Mouse (Mus musculus) adrenal gland, postnatal 10 days (tissue): ENCODE data around the gene Nup133. TPM values are rescaled to one million over a fixed set of nuclear protein-coding genes. Genes with fewer than 3 reads are reported as not detected.
"Not testable (repeated sequence)": the region's sequence is repeated elsewhere in the genome, so short reads cannot be mapped to it uniquely, and the experiment has no call there.

Source experiments
- DNase-seq: peaks from one replicate; pipeline ENCODE4 v3.0.0; 2021; ENCODE audit warnings: mixed read lengths
- long read RNA-seq, 2 experiments: library from polyadenylated mRNA; stranded (forward); transcript quantifications; one replicate each; pipeline ENCODE4 v2.0.0; 2021
- total RNA-seq, 2 experiments: library from RNA; stranded (reverse); gene quantifications; 2 replicates each; pipeline ENCODE4 v1.2.3; 2021

The Nup133 gene
- total RNA-seq: 10 to 100 TPM; 19.7 to 24.6 TPM
- long read RNA-seq, experiment 1, full-length matches to known transcripts: 21 of 33 reads
- long read RNA-seq, experiment 1, partial matches to known transcripts: 9 of 33 reads
- long read RNA-seq, experiment 1, other reads (novel, unspliced or antisense): 3 of 33 reads
- long read RNA-seq, experiment 2, full-length matches to known transcripts: 14 of 20 reads
- long read RNA-seq, experiment 2, partial matches to known transcripts: 2 of 20 reads
- long read RNA-seq, experiment 2, other reads (novel, unspliced or antisense): 4 of 20 reads

DNA sequence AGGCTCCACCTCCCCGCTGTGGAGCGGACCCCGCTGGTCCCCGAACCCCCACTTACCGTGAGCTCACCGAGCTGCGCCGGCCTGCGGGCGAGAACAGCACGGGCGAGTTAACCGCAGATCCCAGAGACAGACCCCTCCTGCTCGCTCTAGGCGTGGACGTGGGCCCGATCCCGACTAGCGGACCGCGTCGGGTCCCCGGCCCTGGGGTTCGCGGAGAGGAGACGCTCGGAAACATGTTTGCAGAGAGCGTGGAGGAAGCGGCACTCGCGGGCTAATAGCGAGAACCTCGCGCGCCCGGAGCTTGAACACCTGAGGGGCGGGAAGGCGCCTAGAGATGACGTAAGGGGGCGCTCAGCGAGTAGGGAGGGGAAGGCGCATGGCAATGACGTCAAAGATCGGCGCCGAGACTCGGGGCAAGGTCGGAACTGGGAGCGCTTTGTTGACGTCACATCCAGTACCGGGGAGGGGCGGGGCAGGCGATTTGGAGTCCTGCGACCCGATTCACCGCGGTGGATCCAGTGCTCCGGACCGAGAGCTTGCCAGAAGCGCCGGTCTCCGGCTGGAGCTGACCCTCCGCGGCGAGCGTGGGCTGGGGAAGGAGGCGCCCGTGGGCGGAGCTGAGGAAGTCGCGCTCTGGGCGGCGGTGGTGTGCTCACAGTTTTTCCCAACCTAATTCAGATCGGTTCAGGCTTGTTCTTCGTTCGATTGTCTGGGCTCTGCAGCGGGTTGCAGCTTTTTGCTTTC is at the start of gene Nup133:
Nup133 (minus strand) TSS at position 324 of the 744 bp plus-strand sequence.
- peak; percentile 100 for DNase-seq

DNA sequence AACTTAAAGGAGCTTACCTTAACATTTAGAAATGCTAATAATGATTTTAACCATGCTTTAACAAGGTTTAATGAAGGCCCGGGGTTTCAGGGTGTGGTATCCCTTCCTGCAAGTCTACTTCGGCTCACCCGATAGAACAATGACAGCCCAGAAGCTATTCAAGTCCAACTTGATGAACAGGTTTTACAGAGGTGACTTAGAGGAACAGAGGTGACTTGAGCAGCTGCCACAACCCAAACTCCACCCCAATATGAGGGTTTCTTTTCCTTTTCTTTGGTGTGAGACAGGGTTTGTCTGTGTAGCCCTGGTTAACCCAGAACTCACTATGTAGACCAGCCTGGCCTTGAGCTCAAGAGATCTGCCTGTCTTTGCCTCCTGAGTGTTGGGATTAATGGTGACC is 44.9 kb upstream of the Nup133 start:
- DNase-seq: no peak

DNA sequence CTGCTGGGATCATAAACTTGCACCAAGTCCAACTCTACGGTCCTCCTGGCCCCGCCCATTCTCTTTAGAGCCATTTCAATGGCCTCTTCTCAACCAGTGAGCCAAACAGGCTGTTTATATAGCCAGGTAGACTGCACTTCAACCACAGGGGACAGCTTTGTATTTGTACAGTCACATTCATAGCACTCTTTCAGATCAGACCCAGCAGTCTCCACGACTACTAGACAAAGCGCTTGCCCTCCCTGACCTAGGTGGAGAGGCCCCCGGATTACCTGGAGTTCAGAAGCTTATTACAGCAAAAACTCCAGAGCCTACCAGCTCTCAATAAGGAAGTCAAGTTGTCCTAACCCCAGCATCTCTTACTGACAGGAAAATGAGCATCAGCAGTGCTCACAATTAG is 44.5 kb upstream of the Nup133 start:
- no peak for DNase-seq

DNA sequence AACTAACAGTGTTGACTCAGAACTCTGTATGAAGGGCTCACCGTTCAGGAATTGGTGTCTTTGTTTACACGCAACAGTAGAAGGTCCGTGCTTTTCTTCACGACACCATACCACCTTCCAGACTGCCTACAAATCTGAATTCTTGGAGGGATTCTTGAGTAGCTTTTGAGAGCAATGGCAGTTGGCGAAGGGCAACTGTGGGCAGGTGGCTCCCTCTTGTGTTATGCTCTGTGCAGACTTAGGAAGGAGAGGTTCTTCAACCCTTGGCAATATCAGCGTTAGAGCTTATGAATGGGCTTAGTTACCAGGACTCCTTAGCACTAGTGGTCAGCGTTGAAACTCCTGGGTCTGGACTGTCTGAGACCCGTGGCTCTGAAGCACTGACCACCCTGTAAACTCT is 43.5 kb upstream of the Nup133 start:
- DNase-seq: no peak

DNA sequence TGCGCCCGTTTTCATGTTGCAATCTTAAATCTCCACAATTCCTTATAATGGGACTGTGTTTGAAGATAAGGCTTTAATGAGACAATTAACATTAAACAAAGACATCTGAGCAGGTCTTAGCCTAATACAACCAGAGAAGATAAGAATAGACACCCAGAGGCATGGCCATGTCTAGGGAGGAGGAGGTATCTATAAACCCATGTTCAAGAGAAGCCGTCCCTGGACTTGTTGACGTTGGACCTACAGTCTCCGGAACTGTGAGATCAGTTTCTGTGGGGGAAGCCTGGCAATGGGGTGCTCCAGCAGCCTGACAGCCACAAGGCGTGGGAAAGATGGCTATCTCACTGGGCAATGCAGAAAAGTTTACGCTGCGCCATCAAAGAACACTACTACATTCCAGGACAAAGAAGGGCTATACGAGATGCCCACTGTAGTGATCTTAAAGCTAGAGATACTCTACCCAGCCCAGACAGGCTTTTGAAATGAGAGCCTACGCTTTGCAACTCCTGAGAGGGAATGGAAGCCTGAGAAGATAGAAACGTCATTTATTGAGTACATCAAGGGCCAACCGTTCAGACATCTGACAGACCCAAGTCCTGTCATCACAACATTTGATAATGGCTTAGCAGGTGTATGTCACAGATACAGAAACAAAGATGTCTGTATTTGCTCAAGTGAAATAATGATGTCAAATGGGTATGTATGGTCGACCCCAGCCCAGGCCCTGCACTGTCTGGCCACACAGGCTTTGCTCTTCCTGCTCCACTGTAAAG is 41.4 kb upstream of the Nup133 start:
- DNase-seq: no peak

DNA sequence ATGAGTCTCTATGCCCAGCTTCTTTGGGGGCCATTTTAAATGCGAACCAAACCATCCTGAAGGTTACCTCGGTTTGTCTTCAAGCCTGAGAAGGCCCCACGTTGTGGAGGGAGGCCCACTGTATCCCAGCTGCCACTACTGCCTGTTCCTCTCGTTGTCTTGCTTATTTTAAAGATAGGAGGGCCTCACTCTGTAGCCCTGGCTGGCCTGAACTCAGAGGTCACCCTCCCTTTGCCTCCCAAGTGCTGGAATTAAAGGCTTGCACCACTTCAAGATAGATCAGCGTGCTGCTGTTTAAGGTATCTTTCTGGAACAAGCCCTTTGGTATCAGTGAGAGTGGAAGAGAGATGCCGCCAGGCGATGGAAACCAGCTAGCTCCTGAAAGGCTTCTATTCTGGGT is 40.1 kb upstream of the Nup133 start:
- no peak for DNase-seq

DNA sequence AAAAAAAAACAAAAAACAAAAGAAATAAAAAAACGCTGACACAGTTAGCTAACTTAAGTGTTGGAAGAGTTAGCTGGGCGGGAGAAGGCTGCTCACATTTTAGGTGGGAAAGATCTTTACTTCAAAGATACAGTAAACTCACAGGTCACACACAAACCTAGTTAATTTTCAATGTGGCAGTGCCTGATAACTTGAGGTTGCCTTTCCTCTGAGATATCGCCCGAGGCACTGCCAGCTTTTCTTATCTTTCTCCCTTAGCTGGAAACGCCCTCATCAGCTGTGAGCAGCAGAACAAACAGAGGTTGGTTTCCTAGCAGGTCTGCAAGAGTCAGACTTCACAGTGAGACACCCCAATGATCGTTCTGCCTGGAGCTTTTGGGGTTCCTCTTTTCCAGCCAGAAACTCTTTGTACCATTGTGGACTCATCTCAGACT is 39.6 kb upstream of the Nup133 start:
- no peak for DNase-seq

DNA sequence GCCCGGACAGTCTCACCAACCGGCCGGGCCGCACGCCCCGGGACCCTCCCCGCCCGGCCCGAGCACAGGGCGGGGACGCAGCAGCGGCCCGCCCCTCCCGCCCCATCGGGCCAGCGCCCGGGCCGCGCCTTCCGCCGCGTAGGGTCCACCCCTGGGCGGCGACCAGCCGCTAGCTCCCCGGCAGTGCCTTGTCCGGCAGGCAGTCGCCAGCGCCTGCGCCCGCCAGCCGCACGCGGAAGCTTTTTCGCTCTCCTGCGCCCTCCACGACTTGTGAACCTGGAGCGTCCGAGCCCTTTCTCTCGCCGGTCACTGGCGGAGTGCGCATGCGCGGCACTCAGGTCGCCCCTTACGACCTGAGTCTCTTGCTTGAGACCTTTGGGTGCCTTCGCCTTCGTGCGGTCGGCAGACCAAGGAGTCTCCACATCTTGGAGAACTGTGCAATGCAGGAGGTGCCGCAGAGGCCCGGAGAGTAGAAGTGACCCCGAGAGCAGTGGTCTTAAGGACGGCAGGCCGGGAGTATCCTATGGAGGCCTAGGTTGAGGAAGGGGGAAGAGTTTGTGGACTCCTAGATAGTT is 33.8 kb upstream of the Nup133 start, which contains the start of gene Abcb10:
Abcb10 (minus strand) TSS at position 297 of the 575 bp plus-strand sequence.
- peak; percentile 95 for DNase-seq

DNA sequence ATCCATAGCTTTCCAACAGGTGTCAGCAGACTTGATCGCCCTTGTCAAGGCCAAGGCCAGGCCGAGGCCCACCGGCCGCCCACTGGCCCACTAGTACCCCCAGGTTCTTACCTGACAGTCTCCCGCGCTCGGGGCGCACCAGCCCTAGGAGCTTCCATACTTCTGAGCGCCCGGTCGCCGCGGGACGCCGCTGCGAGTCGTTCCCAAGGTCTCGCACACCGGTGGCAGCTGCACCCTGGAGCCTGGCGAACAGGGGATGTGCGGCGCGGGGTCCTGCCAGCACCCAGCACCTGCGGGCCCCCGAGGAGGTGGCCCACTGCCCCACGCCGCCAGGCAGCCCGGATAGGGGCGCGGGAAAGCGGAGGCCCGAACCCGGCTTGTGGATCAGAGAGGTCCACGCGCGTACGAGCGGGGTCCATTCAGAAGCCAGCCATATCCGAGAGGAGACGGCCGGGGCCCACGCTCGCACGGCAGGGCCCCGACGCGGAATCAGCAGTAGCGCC is 33.3 kb upstream of the Nup133 start:
- peak; percentile 35 for DNase-seq

DNA sequence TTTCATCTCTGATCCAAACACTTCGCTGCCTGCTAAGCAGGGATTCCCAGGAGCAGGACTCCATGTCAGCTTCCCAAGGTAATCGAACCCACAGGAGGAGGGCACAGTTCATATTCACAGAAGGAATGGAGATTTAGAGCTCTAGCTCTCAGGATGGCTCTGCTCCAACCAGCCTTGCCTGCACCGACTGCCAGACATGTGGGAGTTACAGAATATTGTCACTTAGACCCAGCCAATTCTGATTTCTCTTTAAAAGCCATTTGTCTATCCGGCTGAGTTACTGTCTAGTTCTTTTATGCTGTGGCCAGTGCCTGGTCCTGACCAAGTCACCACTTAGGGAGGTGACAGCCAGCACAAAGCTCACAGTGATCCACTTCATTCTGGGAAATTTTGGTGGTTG is 32.6 kb upstream of the Nup133 start:
- peak; percentile 22 for DNase-seq

DNA sequence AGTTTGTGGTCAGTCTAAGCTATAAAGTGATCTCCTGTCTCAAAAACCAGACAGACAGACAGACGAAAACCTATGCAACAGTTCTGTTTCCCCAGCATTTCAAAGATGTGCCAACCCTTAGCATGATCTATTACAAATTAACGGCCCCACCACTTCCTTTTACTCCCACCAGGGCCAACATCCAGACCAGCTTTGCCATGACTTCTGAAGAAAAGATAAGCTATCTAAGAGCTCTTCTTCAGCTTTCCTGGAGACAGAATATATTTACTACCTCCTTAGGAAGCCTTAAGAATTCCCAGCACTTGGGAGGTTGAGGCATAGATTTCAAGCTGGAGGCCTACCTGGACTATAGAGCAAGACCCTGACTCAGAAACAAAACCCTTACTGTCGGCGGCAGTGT is 31.2 kb upstream of the Nup133 start:
- no peak for DNase-seq

DNA sequence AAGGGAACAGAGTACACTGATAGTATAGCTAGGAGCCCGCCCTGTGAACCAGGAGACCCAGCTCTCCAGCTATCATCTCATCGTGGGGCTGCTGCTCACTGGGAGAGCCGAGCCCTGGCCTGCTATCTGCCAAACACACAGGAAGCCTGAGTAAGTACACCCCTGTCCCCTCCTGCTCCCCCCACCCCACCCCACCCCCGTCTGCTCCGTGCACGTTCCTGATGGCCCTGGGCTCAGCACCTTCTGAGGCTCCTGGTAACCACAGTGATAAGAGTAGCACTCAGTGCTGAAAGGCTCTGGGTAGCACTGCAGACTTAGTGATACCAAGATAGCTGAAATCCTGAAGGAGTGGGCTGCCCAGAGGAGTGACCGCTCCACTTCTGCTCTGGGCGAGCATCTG is 29.9 kb upstream of the Nup133 start:
- no peak for DNase-seq

DNA sequence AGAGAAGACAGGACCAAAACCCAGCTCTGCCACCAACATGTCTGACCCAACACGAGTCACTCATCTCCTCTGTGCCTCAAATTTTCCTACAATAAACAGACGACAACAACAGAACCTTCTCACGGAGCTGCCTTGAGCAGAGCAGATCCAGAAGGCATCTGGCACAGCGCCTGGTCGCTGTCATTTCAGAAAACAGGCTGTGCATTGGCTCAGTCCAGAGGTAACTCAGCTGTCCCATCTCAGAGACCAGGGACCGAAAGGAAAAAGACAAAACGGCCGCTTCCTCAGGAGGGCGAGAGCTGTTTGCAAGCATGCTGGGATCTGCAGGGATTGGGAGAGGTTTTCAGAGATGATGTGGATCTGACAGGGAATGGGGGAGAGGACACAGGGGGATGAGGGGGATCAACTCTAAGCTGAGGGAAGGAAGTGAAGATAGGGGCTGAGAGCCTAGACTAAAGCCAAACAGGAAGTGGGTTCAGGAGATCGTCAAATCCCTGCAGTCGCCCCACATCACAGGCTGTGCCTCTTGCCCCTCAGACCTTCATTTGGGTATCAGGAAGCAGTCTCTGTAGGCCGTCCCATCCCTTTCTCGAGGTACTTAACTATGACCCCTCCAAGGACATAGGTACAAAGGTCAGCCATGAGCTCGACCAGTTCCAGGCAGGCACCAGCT is 29.2 kb upstream of the Nup133 start:
- peak; percentile 56 for DNase-seq

DNA sequence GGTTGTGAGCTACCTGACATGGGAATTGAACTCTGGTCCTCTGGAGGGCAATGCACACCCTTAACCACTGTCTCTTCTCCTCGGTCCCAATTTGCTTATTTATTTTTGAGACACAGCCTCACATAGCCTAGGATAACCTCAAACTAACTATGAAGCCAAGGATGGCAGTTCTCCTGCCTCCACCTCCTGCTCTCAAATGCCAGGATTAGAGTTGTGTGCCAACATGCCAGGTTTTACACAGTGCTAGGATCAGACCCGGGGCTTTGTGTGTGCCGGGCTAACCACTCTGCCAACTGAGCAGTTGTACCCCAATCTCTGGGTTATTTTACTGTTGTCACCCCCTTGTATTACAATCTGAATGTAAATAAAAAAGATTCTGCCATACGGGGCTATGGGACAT is 28.4 kb upstream of the Nup133 start:
- no peak for DNase-seq

DNA sequence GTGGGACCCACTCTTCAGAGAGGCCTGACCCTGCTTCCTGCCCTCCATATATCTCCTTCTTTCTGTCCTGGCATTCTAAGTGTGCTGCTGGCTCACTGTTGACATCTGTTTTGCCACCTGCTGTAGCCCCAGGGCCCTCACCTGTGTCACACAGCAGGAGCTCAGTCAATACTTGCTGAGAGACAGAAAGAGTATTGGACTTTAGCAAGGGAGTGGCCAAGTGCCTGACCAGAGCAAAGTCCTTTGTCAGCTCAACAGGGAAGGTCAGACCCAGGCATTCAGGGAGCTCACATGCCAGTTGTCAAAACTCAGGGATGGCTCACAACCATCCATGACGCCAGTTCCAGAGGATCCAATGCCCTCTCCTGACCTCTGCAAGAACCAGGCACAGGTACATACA is 24.4 kb upstream of the Nup133 start:
- DNase-seq: no peak

DNA sequence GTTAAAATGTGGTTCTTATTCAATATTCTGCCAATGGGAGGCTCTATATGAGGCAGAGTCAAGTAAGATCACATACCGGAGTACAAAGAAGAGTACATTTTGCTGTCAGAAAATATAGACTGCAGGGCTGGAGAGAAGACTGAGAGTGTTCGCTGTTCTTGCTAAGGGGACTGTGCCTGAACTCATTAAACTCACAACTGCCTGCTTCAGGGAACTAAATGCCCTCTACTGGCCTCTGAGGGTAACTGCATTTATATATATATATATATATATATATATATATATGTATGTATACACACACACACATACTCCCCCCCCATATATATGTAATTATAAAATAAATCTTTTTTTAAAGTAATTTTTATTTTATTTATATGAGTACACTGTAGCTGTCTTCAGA is 17.8 kb upstream of the Nup133 start:
- no peak for DNase-seq

DNA sequence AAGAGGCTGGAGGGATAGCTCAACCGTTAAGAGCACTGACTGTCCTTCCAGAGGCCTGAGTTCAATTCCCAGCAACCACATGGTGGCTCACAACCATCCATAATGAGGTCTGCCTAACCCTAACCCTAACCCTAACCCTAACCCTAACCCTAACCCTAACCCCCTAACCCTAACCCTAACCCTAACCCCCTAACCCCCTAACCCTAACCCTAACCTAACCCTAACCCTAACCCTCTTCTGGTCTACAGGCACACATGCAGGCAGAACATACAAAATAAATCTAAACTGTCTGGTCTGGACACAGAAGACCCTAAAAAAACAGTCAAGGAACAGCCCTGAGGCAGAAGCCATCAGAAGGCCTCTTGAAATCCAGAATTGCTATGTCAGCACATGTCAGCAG is 12.3 kb upstream of the Nup133 start:
- DNase-seq: no peak

DNA sequence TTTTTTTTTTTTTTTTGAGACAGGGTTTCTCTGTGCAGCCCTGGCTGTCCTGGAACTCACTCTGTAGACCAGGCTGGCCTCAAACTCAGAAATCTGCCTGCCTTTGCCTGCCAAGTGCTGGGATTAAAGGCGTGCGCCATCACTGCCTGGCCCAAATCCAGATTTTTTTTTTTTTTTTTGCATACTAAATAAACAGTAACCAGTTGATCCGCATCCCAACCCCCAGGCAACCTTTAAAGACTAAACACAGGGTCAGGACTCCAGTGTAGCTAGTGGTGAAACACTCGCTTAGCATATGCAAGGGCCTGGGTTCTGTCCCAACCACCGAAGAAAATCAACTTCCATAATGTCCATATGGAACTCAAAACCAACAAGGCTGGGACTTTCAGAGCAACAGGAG is 11.5 kb upstream of the Nup133 start:
- DNase-seq: not testable (repeated sequence)

DNA sequence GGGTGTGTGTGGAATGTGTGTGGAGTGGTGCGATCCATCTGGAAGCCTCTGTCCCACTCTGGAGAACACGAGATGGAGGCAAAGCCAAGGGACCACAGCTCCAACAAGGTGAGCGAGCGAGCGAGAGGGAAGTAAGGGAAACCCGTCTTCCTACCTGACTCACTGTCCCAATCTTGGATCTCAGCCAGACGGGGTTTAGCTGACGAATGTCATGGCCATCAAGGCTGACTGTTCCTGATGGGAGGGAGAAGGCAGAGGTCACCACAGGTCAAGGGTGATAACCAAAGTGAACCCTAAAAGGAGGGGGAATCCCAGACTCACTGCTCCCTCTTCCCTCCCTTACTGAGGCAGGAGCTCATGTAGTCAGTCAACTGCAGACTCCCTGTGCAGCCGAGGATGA is 11.0 kb upstream of the Nup133 start:
- peak; percentile 34 for DNase-seq

DNA sequence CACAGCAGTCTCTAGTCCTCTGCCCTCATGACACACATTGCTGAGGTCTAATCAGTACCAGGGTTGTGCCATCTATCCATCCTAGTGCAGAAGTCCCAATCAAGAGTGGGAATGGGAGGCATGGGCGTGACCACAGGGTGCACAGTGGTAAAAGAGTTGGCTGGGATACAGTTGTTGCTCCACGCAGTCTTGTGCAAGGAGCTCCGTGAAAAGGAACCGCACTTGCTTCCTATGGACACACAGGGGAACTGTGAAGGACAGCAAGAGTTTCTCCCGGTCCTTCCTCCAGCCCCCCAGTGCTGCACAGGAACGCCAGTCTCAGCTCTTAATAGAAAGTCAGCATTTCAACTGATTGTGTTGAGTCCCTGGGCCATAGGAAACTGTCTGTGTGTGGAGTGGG is 10.4 kb upstream of the Nup133 start:
- DNase-seq: no peak

DNA sequence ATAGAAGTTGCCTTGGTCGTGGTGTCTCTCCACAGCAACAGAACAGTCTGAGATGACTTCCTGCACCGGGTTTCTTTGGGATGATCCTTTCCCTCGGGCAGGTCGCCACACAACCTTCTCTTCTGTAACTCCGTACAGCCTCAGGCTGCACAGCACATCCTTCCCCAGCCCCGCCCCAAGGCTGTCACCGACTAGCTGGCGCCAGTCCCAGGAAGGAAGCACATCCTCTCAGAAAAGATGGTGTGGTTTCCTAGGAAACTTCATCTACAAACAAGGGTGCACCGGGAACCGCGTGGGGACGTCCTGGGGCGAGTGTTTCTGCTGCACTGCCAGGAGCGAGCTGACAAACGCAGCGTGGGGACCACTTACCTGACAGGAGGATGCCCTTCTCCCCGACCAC is 9.1 kb upstream of the Nup133 start:
- no peak for DNase-seq

DNA sequence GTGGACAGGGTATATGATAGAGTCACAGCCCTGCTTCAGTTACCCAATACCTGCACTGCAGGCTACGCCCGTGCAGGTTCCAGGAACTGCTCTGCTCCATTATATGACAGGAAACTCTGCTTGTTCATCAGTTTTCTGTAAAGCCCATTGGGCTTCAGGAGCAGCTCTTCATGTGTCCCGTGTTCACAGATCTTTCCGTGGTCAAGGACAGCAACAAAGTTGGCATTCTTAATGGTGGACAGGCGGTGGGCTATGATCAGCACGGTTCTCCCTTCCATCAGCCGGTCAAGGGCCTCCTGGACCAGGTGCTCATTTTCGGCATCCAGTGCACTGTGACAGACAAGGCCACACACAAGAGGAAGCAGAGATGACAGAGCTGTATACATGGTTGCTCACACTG is 5.2 kb upstream of the Nup133 start:
- DNase-seq: no peak
